26 mouse cellular contexts compared by ENCODE assay signal in genomic region chr7:128049254-128049653, GRCm38 (mm10). TPM values are rescaled to one million over a fixed set of nuclear protein-coding genes. Genes with fewer than 3 reads are reported as not detected.
"Had no signal": no experiment of that assay in that cellular context is flagged by ENCODE, and none has a peak within 500 bp of the region (broad histone marks: within the 10 kb centered on the region; RNA-seq: fewer than 3 reads in every experiment).

No protein-coding gene starts in this region.

- H3K4me1 ChIP-seq: kidney, embryonic 15.5 days; limb, embryonic 13.5 days; neural tube, embryonic 12.5 days; neural tube, embryonic 15.5 days had no signal

- H3K36me3 ChIP-seq: intestine, embryonic 15.5 days; kidney, embryonic 15.5 days; limb, embryonic 10.5 days; limb, embryonic 13.5 days; neural tube, embryonic 12.5 days; neural tube, embryonic 15.5 days had no signal

- H3K27ac ChIP-seq: intestine, embryonic 15.5 days; kidney, embryonic 15.5 days; limb, embryonic 10.5 days; limb, embryonic 13.5 days; liver, embryonic 14.5 days; neural tube, embryonic 12.5 days; neural tube, embryonic 15.5 days; stomach, postnatal 0 days had no signal

- H3K27me3 ChIP-seq: intestine, embryonic 15.5 days; kidney, embryonic 15.5 days; limb, embryonic 13.5 days; neural tube, embryonic 12.5 days; neural tube, embryonic 15.5 days had no signal

- H3K4me2 ChIP-seq: intestine, embryonic 15.5 days; kidney, embryonic 15.5 days; limb, embryonic 13.5 days; midbrain, embryonic 11.5 days; neural tube, embryonic 12.5 days; neural tube, embryonic 15.5 days had no signal

- H3K9ac ChIP-seq: intestine, embryonic 15.5 days; kidney, embryonic 15.5 days; limb, embryonic 13.5 days; liver, embryonic 14.5 days; neural tube, embryonic 12.5 days; neural tube, embryonic 15.5 days had no signal

- DNase-seq: kidney, adult 11 months; kidney, adult 8-10 months; kidney, postnatal 14 days; kidney, postnatal 4 days; liver; lung, adult 2 months; lung, postnatal 14 days; lung, postnatal 4 days; midbrain, embryonic 14.5 days; right cerebral cortex, postnatal 25 days; thymus, adult 2 months; thymus, postnatal 4 days had no signal

- H3K9me3 ChIP-seq: intestine, embryonic 15.5 days; kidney, embryonic 15.5 days; limb, embryonic 10.5 days; limb, embryonic 13.5 days; neural tube, embryonic 12.5 days; neural tube, embryonic 15.5 days had no signal

- ATAC-seq: intestine, embryonic 15.5 days had no signal

- H3K4me3 ChIP-seq: intestine, embryonic 15.5 days; kidney, embryonic 15.5 days; limb, embryonic 10.5 days; limb, embryonic 13.5 days; neural tube, embryonic 12.5 days; neural tube, embryonic 15.5 days had no signal

RNA-seq across cellular contexts. Expression of gene Gm49368, which starts 13.2 kb away (rescaled TPM):
- total RNA-seq: left cerebral cortex, postnatal 25 days; megakaryocyte-erythroid progenitor cell, adult 5-6 weeks; midbrain, postnatal 0 days had no signal
- polyA plus RNA-seq: intestine, embryonic 15.5 days; kidney, embryonic 15.5 days; limb, embryonic 10.5 days; limb, embryonic 13.5 days; lung, embryonic 16.5 days; midbrain, embryonic 11.5 days; midbrain, embryonic 14.5 days; midbrain, postnatal 0 days; neural tube, embryonic 12.5 days; neural tube, embryonic 15.5 days; stomach, embryonic 14.5 days; stomach, postnatal 0 days had no signal

RNA-seq across cellular contexts. Expression of gene Trim72, which starts 45.5 kb away (rescaled TPM):
- polyA plus RNA-seq: limb, embryonic 10.5 days; midbrain, embryonic 14.5 days; midbrain, postnatal 0 days; neural tube, embryonic 12.5 days had no signal
